Mouse (Mus musculus) stomach, postnatal 0 days (tissue): ENCODE measurements around the gene Phf19. TPM values are rescaled to one million over a fixed set of nuclear protein-coding genes. Genes with fewer than 3 reads are reported as not detected.
A peak's percentile ranks its signal among the peaks of the same experiment; 100 is the strongest.

Source experiments
- ATAC-seq: fragments of 200-750 bp; cut with Nextera tagmentation; 2 replicates; pipeline ENCODE4 v1.8.0; 2017; ENCODE audit not compliant: low FRiP score, low TSS enrichment
- DNase-seq: peaks from one replicate; pipeline ENCODE4 v3.0.0-alpha.2; 2016; ENCODE audit warnings: low spot score
- H3K27ac ChIP-seq: fragments of 300-500 bp; sonication (generic); replicated peaks from 2 replicates; pipeline ENCODE4 v1.5.1; 2014; ENCODE audit warnings: mild to moderate bottlenecking, control low read depth
- H3K27me3 ChIP-seq: fragments of 300-500 bp; sonication (generic); 2 replicates; pipeline ENCODE4 v1.6.1; 2014; ENCODE audit warnings: low read length; ENCODE audit not compliant: control insufficient read depth, insufficient read depth
- H3K36me3 ChIP-seq: fragments of 300-500 bp; sonication (generic); 2 replicates; pipeline ENCODE4 v1.6.1; 2014; ENCODE audit warnings: low read length, mixed read lengths; ENCODE audit not compliant: control insufficient read depth, insufficient read depth
- H3K4me1 ChIP-seq: fragments of 300-500 bp; sonication (generic); replicated peaks from 2 replicates; pipeline ENCODE4 v1.6.1; 2014; ENCODE audit warnings: antibody characterized with exemption; ENCODE audit not compliant: control insufficient read depth, insufficient read depth
- H3K4me2 ChIP-seq: fragments of 300-500 bp; sonication (generic); replicated peaks from 2 replicates; pipeline ENCODE4 v1.6.1; 2014; ENCODE audit warnings: low read depth, mild to moderate bottlenecking, control low read depth, moderate library complexity
- H3K4me3 ChIP-seq: fragments of 300-500 bp; sonication (generic); 2 replicates; pipeline ENCODE4 v1.5.1; 2014; ENCODE audit warnings: low read depth, low read length, control low read depth
- H3K9ac ChIP-seq: fragments of 300-500 bp; sonication (generic); 2 replicates; pipeline ENCODE4 v1.6.1; 2014; ENCODE audit warnings: mild to moderate bottlenecking, low read length, control low read depth, mixed read lengths
- H3K9me3 ChIP-seq: fragments of 300-500 bp; sonication (generic); 2 replicates; pipeline ENCODE4 v1.6.1; 2016; ENCODE audit warnings: low read length; ENCODE audit not compliant: control insufficient read depth
- CTCF ChIP-seq: IDR thresholded peaks from 2 replicates; pipeline ENCODE4 v1.5.1; 2016; ENCODE audit warnings: antibody characterized with exemption, low read depth, mild to moderate bottlenecking, moderate library complexity
- EP300 ChIP-seq: optimal IDR thresholded peaks from 2 replicates; pipeline ENCODE3; 2016; ENCODE audit warnings: antibody characterized with exemption
- WGBS: fragments of 180-500 bp; shearing (Covaris S2); extraction: QIAGEN DNeasy Blood & Tissue Kit; methylation state at CpG from one replicate; pipeline ENCODE4 v1.1.7; 2014; 5-methylcytosine and 5-hydroxymethylcytosine counted together
- polyA plus RNA-seq: library from polyadenylated mRNA; unstranded; fragments of >200 nt; fragmentation: Nextera tagmentation; extraction: Ambion mirVana; gene quantifications from 2 replicates; pipeline ENCODE4 v1.2.1, GENCODE M21; 2015

Phf19 gene
- 3.5 and 3.7 TPM in 2 replicates for polyA plus RNA-seq

GRCm38 (mm10) chr2:34913218-34914068 is at the start of gene Phf19:
TSS of gene Phf19 (minus strand) at chr2:34914026.
- WGBS = under 1% methylated on average over 58 of the region's 64 CpGs
- TF ChIP-seq EP300 (no peak), CTCF (no peak)
- Histone ChIP-seq H3K27ac (no peak within 1 kb of the TSS), H3K36me3 (no peaks in the 10 kb centered on the region), H3K4me2 (peak within 1 kb of the TSS; percentile 99), H3K9ac (peak within 1 kb of the TSS; percentile 67), H3K9me3 (no peaks in the 10 kb centered on the region), H3K4me3 (peak within 1 kb of the TSS; percentile 68), H3K27me3 (no peaks in the 10 kb centered on the region), H3K4me1 (0 out of 2 replicates have a peak, but pooled peaks cover 2% of the 10 kb centered on the region)
- DNase-seq (peak; percentile 36), ATAC-seq (peak; percentile 44)

- ATAC-seq (no peak), DNase-seq (no peak)
- Histone ChIP-seq H3K9ac (no peak overlapping the region), H3K4me3 (no peak overlapping the region), H3K9me3 (no peaks in the 10 kb centered on the region), H3K36me3 (no peaks in the 10 kb centered on the region), H3K27ac (no peak overlapping the region), H3K4me1 (0 out of 2 replicates have a peak, but pooled peaks cover 6% of the 10 kb centered on the region), H3K27me3 (no peaks in the 10 kb centered on the region), H3K4me2 (no peak overlapping the region)
- WGBS = 70% methylated on average over 13 of the region's 13 CpGs
- TF ChIP-seq CTCF = no peak
These were observed 49.6 kb upstream of the Phf19 start for GRCm38 (mm10) chr2:34963371-34963956.

- no peak overlapping the region for H3K27ac ChIP-seq
- H3K4me2 ChIP-seq = no peak overlapping the region
- no peaks in the 10 kb centered on the region for H3K36me3 ChIP-seq
- H3K4me1 ChIP-seq = 0 out of 2 replicates have a peak, but pooled peaks cover 6% of the 10 kb centered on the region
- TF ChIP-seq EP300 (no peak), CTCF (no peak)
- H3K4me3 ChIP-seq = no peak overlapping the region
- WGBS = 75% methylated on average over 9 of the region's 9 CpGs
- no peaks in the 10 kb centered on the region for H3K27me3 ChIP-seq
- H3K9ac ChIP-seq = no peak overlapping the region
- ATAC-seq (no peak), DNase-seq (no peak)
- H3K9me3 ChIP-seq = no peaks in the 10 kb centered on the region
These were observed 49.1 kb upstream of the Phf19 start for GRCm38 (mm10) chr2:34962893-34963292.

- H3K4me2 ChIP-seq = no peak overlapping the region
- H3K36me3 ChIP-seq = no peaks in the 10 kb centered on the region
- no peaks in the 10 kb centered on the region for H3K27me3 ChIP-seq
- WGBS = 59% methylated on average over 2 of the region's 2 CpGs
- no peaks in the 10 kb centered on the region for H3K9me3 ChIP-seq
- no peak overlapping the region for H3K27ac ChIP-seq
- H3K4me1 ChIP-seq = 0 out of 2 replicates have a peak, but pooled peaks cover 6% of the 10 kb centered on the region
- no peak overlapping the region for H3K4me3 ChIP-seq
- H3K9ac ChIP-seq = no peak overlapping the region
- ATAC-seq (no peak), DNase-seq (no peak)
- TF ChIP-seq CTCF (no peak), EP300 (no peak)
These were observed 48.4 kb upstream of the Phf19 start for GRCm38 (mm10) chr2:34962211-34962610.

- Histone ChIP-seq H3K4me2 (peak within 1 kb of the TSS; percentile 62), H3K27ac (no peak within 1 kb of the TSS), H3K27me3 (no peaks in the 10 kb centered on the region), H3K4me1 (0 out of 2 replicates have a peak, but pooled peaks cover 6% of the 10 kb centered on the region), H3K9ac (peak within 1 kb of the TSS; percentile 47), H3K4me3 (peak within 1 kb of the TSS; percentile 31), H3K9me3 (no peaks in the 10 kb centered on the region), H3K36me3 (no peaks in the 10 kb centered on the region)
- ATAC-seq (peak; percentile 63), DNase-seq (peak; percentile 64)
- no peak for TF ChIP-seq EP300
- peak; percentile 13; the same call in 1 of the 2 replicates for TF ChIP-seq CTCF
- WGBS = 6% methylated on average over 19 of the region's 20 CpGs
These were observed 47.7 kb upstream of the Phf19 start, which contains the start of gene Traf1 for GRCm38 (mm10) chr2:34961481-34962036. TSS of gene Traf1 (minus strand) at chr2:34961772.
